In genomic region chr7:143038174-143038931, GRCm38 (mm10) we compare ENCODE assay signal across 18 mouse cellular contexts. TPM values are rescaled to one million over a fixed set of nuclear protein-coding genes. Genes with fewer than 3 reads are reported as not detected.
DNase-seq lines count a peak whose midpoint lies in the region; ATAC-seq and TF ChIP-seq lines count a peak whose summit lies in the region.
"Had no signal": no experiment of that assay in that cellular context is flagged by ENCODE, and none has a peak within 500 bp of the region (broad histone marks: within the 10 kb centered on the region; RNA-seq: fewer than 3 reads in every experiment).

No protein-coding gene starts in this region.

- peak overlapping the region; percentile 96 for H3K27ac ChIP-seq in spleen, adult 2 months (ENCODE audit: insufficient read depth, low read length)
- H3K27ac ChIP-seq in MEL (ENCODE audit: control insufficient read depth, low read depth, low read length) = peak overlapping the region; percentile 72
- H3K27ac ChIP-seq in small intestine, adult 2 months (ENCODE audit: insufficient read depth, low read depth, low read length) = 0 out of 2 replicates have a peak overlapping the region, but pooled peaks have one; percentile 53
- no peak overlapping the region for H3K27ac ChIP-seq in intestine, embryonic 15.5 days
- H3K27ac ChIP-seq: forebrain, embryonic 15.5 days; lung, embryonic 15.5 days; midbrain, embryonic 15.5 days; neural tube, embryonic 12.5 days had no signal

- H3K4me3 ChIP-seq in spleen, adult 2 months (ENCODE audit: extremely low read depth, insufficient read depth, insufficient read length) = no peak overlapping the region
- no peak overlapping the region for H3K4me3 ChIP-seq in MEL (ENCODE audit: control insufficient read depth in 1 of 2, insufficient read depth in 1 of 2, low read depth in 2 of 2, low read length in 2 of 2)
- H3K4me3 ChIP-seq in small intestine, adult 2 months (ENCODE audit: low read depth, low read length) = no peak overlapping the region
- no peak overlapping the region for H3K4me3 ChIP-seq in intestine, embryonic 15.5 days (replicated peaks)
- H3K4me3 ChIP-seq: forebrain, embryonic 15.5 days; lung, embryonic 15.5 days; midbrain, embryonic 15.5 days; neural tube, embryonic 12.5 days had no signal

- ATAC-seq in inflammation-experienced regulatory T-cells, adult 6 months = peak; percentile 43
- ATAC-seq in intestine, embryonic 15.5 days = no peak
- ATAC-seq: forebrain, embryonic 15.5 days; midbrain, embryonic 15.5 days had no signal

- no peaks in the 10 kb centered on the region for H3K79me2 ChIP-seq in MEL (ENCODE audit: control insufficient read depth, insufficient read depth, low read length, poor library complexity)

- 51% methylated on average over 3 of the region's 3 CpGs for WGBS in spleen, adult 2 months
- 93% methylated on average over 3 of the region's 3 CpGs for WGBS in small intestine, adult 2 months
- 89% methylated on average over 3 of the region's 3 CpGs for WGBS in intestine, embryonic 15.5 days

- H3K27me3 ChIP-seq in spleen, adult 2 months (ENCODE audit: control insufficient read depth, insufficient read depth, low read length) = no peaks in the 10 kb centered on the region
- no peaks in the 10 kb centered on the region for H3K27me3 ChIP-seq in MEL (ENCODE audit: control insufficient read depth in 1 of 2, insufficient read depth in 2 of 2, low read length in 2 of 2)
- 0 out of 2 replicates have a peak, but pooled peaks cover 4% of the 10 kb centered on the region for H3K27me3 ChIP-seq in small intestine, adult 2 months (ENCODE audit: control insufficient read depth, insufficient read depth, low read length)
- peaks cover 14% of the 10 kb centered on the region for H3K27me3 ChIP-seq in intestine, embryonic 15.5 days (replicated peaks)
- H3K27me3 ChIP-seq: forebrain, embryonic 15.5 days; lung, embryonic 15.5 days; midbrain, embryonic 15.5 days; neural tube, embryonic 12.5 days had no signal

- no peak for TF ChIP-seq POLR2A in spleen, adult 2 months (IDR thresholded peaks at IDR 0.05; ENCODE audit: low read depth, low read length)
- TF ChIP-seq POLR2A in MEL (IDR thresholded peaks at IDR 0.05; ENCODE audit: control insufficient read depth in 1 of 2, insufficient read depth in 1 of 2, low read depth in 1 of 2, low read length in 2 of 2, poor library complexity in 1 of 2) = no peak
- TF ChIP-seq POLR2A in small intestine, adult 2 months (IDR thresholded peaks at IDR 0.05; ENCODE audit: low read depth, low read length) = no peak

- no peaks in the 10 kb centered on the region for H3K9me3 ChIP-seq in MEL (replicated peaks; ENCODE audit: insufficient read depth, low read length)
- H3K9me3 ChIP-seq in intestine, embryonic 15.5 days = no peaks in the 10 kb centered on the region
- H3K9me3 ChIP-seq: forebrain, embryonic 15.5 days; lung, embryonic 15.5 days; midbrain, embryonic 15.5 days; neural tube, embryonic 12.5 days had no signal

- peak in 1 of 2 experiments; percentile 38; a peak in 2 of 4 replicates for TF ChIP-seq EP300 in MEL (IDR thresholded peaks at IDR 0.05; ENCODE audit: low read depth in 1 of 2, low read length in 2 of 2)

- no peak for TF ChIP-seq CTCF in spleen, adult 2 months (IDR thresholded peaks at IDR 0.05; ENCODE audit: extremely low read depth, insufficient read depth, insufficient read length, insufficient replicate concordance)
- no peak for TF ChIP-seq CTCF in MEL (IDR thresholded peaks at IDR 0.05 in 2 of 3, conservative IDR thresholded peaks at IDR 0.05 in 1 of 3; ENCODE audit: control insufficient read depth in 1 of 3, insufficient read depth in 1 of 3, low read depth in 2 of 3, low read length in 3 of 3, poor library complexity in 1 of 3, severe bottlenecking in 1 of 3)
- no peak for TF ChIP-seq CTCF in small intestine, adult 2 months (IDR thresholded peaks at IDR 0.05; ENCODE audit: extremely low read depth, insufficient read length, insufficient replicate concordance, low read depth, low read length)

- peak; percentile 67 to 77 for DNase-seq in spleen, adult 2 months (ENCODE audit: low read depth in 1 of 2, low spot score in 2 of 2)
- DNase-seq in spleen, postnatal 14 days (ENCODE audit: low spot score in 2 of 2) = no peak
- DNase-seq in MEL (ENCODE audit: low read depth, low spot score) = peak; percentile 88
- DNase-seq in gastrocnemius, adult 18-20 months (ENCODE audit: low spot score) = no peak
- DNase-seq in adrenal gland, postnatal 10 days = no peak
- DNase-seq: adrenal gland, adult 8-10 months; cerebellum, postnatal 14 days; thymus, postnatal 36 days had no signal

- peak overlapping the region; percentile 5; the same call in 1 of the 2 replicates for H3K9ac ChIP-seq in MEL (ENCODE audit: control insufficient read depth, low read depth, low read length, poor library complexity, severe bottlenecking)
- H3K9ac ChIP-seq in intestine, embryonic 15.5 days = no peak overlapping the region
- H3K9ac ChIP-seq: forebrain, embryonic 15.5 days; lung, embryonic 15.5 days; midbrain, embryonic 15.5 days; neural tube, embryonic 12.5 days had no signal

- no peak overlapping the region for H3K4me2 ChIP-seq in intestine, embryonic 15.5 days (replicated peaks)
- H3K4me2 ChIP-seq: forebrain, embryonic 15.5 days; lung, embryonic 15.5 days; midbrain, embryonic 15.5 days; neural tube, embryonic 12.5 days had no signal

- peaks cover 32% of the 10 kb centered on the region; the same call in 1 of the 2 replicates for H3K4me1 ChIP-seq in spleen, adult 2 months (ENCODE audit: control insufficient read depth, insufficient read depth, insufficient read length)
- H3K4me1 ChIP-seq in MEL (ENCODE audit: control insufficient read depth in 1 of 2, insufficient read depth in 2 of 2, low read length in 2 of 2) = peaks cover 51 to 68% of the 10 kb centered on the region in 2 experiments
- peaks cover 3% of the 10 kb centered on the region; the same call in 1 of the 2 replicates for H3K4me1 ChIP-seq in small intestine, adult 2 months (ENCODE audit: control insufficient read depth, insufficient read depth, insufficient read length, low read length)
- H3K4me1 ChIP-seq in intestine, embryonic 15.5 days (replicated peaks) = peaks cover 13% of the 10 kb centered on the region
- H3K4me1 ChIP-seq: forebrain, embryonic 15.5 days; midbrain, embryonic 15.5 days; neural tube, embryonic 12.5 days had no signal

- TF ChIP-seq RAD21 in MEL (IDR thresholded peaks at IDR 0.05; ENCODE audit: low read depth, low read length) = no peak

- no peaks in the 10 kb centered on the region for H3K36me3 ChIP-seq in spleen, adult 2 months (ENCODE audit: control insufficient read depth, insufficient read depth, low read length)
- peaks cover 0 to 56% of the 10 kb centered on the region in 2 experiments; a peak in 2 of 4 replicates for H3K36me3 ChIP-seq in MEL (ENCODE audit: control insufficient read depth in 1 of 2, insufficient read depth in 2 of 2, low read length in 2 of 2)
- H3K36me3 ChIP-seq in small intestine, adult 2 months (ENCODE audit: control insufficient read depth, insufficient read depth, low read length) = no peaks in the 10 kb centered on the region
- no peaks in the 10 kb centered on the region for H3K36me3 ChIP-seq in intestine, embryonic 15.5 days
- H3K36me3 ChIP-seq: lung, embryonic 15.5 days; midbrain, embryonic 15.5 days; neural tube, embryonic 12.5 days had no signal

RNA-seq across cellular contexts. Expression of gene Cd81, which starts 14.2 kb away (rescaled TPM):
- 300 and 352 TPM in 2 replicates for polyA plus RNA-seq in spleen, adult 2 months (2012; rRNA removed)
- total RNA-seq in MEL (2012; rRNA removed) = 86.8 and 105 TPM in 2 replicates
- 100 to 1,000 TPM in 1 of 2 experiments, not detected in 1; 133 TPM for polyA plus RNA-seq in MEL (2012; ENCODE audit: insufficient read depth in 1 of 2, insufficient read length in 2 of 2, low read depth in 1 of 2, low replicate concordance in 2 of 2, missing spikeins in 1 of 2)
- 100 to 1,000 TPM; 237 to 292 (median 262) TPM for polyA plus RNA-seq in inflammation-experienced regulatory T-cells, adult 6 months (2017; shearing (Covaris generic))
- polyA plus RNA-seq in small intestine, adult 2 months (2012; rRNA removed) = 206 and 227 TPM in 2 replicates
- total RNA-seq in gastrocnemius, adult 18-20 months (2021) = 100 to 1,000 TPM in 1 of 2 experiments, 10 to 100 TPM in 1; 97.2 to 115 TPM
- polyA plus RNA-seq in intestine, embryonic 15.5 days (2015; fragmentation: Nextera tagmentation; extraction: Ambion mirVana) = 411 and 413 TPM in 2 replicates
- 100 to 1,000 TPM; 499 to 511 TPM for total RNA-seq in adrenal gland, postnatal 10 days (2021)

RNA-seq across cellular contexts. Expression of gene Tssc4, which starts 30.7 kb away (rescaled TPM):
- polyA plus RNA-seq in spleen, adult 2 months (2012; rRNA removed) = 62.9 and 85.0 TPM in 2 replicates
- 63.9 and 76.9 TPM in 2 replicates for total RNA-seq in MEL (2012; rRNA removed)
- 10 to 100 TPM in 1 of 2 experiments, not detected in 1; 75.6 TPM for polyA plus RNA-seq in MEL (2012; ENCODE audit: insufficient read depth in 1 of 2, insufficient read length in 2 of 2, low read depth in 1 of 2, low replicate concordance in 2 of 2, missing spikeins in 1 of 2)
- polyA plus RNA-seq in inflammation-experienced regulatory T-cells, adult 6 months (2017; shearing (Covaris generic)) = 10 to 100 TPM; 35.5 to 40.4 (median 37.4) TPM
- polyA plus RNA-seq in small intestine, adult 2 months (2012; rRNA removed) = 46.9 and 60.0 TPM in 2 replicates
- 1 to 10 TPM; 6.7 to 8.0 TPM for total RNA-seq in gastrocnemius, adult 18-20 months (2021)
- polyA plus RNA-seq in intestine, embryonic 15.5 days (2015; fragmentation: Nextera tagmentation; extraction: Ambion mirVana) = 76.0 and 76.2 TPM in 2 replicates
- 10 to 100 TPM; 26.9 to 31.2 TPM for total RNA-seq in adrenal gland, postnatal 10 days (2021)

RNA-seq across cellular contexts. Expression of gene Tspan32, which starts 33.5 kb away (rescaled TPM):
- polyA plus RNA-seq in spleen, adult 2 months (2012; rRNA removed) = 82.8 and 89.4 TPM in 2 replicates
- total RNA-seq in MEL (2012; rRNA removed) = 159 and 205 TPM in 2 replicates
- polyA plus RNA-seq in MEL (2012; ENCODE audit: insufficient read depth in 1 of 2, insufficient read length in 2 of 2, low read depth in 1 of 2, low replicate concordance in 2 of 2, missing spikeins in 1 of 2) = 100 to 1,000 TPM in 1 of 2 experiments, 10 to 100 TPM in 1; 53.5 to 212 TPM
- 100 to 1,000 TPM; 280 to 663 (median 591) TPM for polyA plus RNA-seq in inflammation-experienced regulatory T-cells, adult 6 months (2017; shearing (Covaris generic))
- 2.1 and 3.5 TPM in 2 replicates for polyA plus RNA-seq in small intestine, adult 2 months (2012; rRNA removed)
- under 1 TPM in 1 of 2 experiments, not detected in 1; 0.40 TPM for total RNA-seq in gastrocnemius, adult 18-20 months (2021)
- 2.2 and 2.8 TPM in 2 replicates for polyA plus RNA-seq in intestine, embryonic 15.5 days (2015; fragmentation: Nextera tagmentation; extraction: Ambion mirVana)
- total RNA-seq in adrenal gland, postnatal 10 days (2021) = 1 to 10 TPM; 2.2 to 3.4 TPM

RNA-seq across cellular contexts. Expression of gene Trpm5, which starts 56.1 kb away (rescaled TPM):
- 0.66 and 0.95 TPM in 2 replicates for polyA plus RNA-seq in spleen, adult 2 months (2012; rRNA removed)
- total RNA-seq in MEL (2012; rRNA removed) = 1.5 and 1.7 TPM in 2 replicates
- polyA plus RNA-seq in MEL (2012; ENCODE audit: insufficient read depth in 1 of 2, insufficient read length in 2 of 2, low read depth in 1 of 2, low replicate concordance in 2 of 2, missing spikeins in 1 of 2) = 1 to 10 TPM in 1 of 2 experiments, not detected in 1; 1.9 TPM
- polyA plus RNA-seq in inflammation-experienced regulatory T-cells, adult 6 months (2017; shearing (Covaris generic)) = under 1 TPM in 1 of 3 experiments, not detected in 2; 0.68 TPM
- 11.9 and 13.1 TPM in 2 replicates for polyA plus RNA-seq in small intestine, adult 2 months (2012; rRNA removed)
- total RNA-seq in gastrocnemius, adult 18-20 months (2021) = not detected
- polyA plus RNA-seq in intestine, embryonic 15.5 days (2015; fragmentation: Nextera tagmentation; extraction: Ambion mirVana) = 8.2 and 9.8 TPM in 2 replicates
- 1 to 10 TPM in 1 of 2 experiments, under 1 TPM in 1; 0.99 to 1.0 TPM for total RNA-seq in adrenal gland, postnatal 10 days (2021)
- total RNA-seq: gastrocnemius, adult 8-10 months; heart, postnatal 25 days; left cerebral cortex, adult 18-20 months had no signal

Comparison
In these comparisons a context has a peak if more than half of its experiments do, and no peak if none do; other contexts are left out.
1. DNase-seq: peak in spleen, adult 2 months (2 of 2) and MEL (single experiment); none in spleen, postnatal 14 days (0 of 2), gastrocnemius, adult 18-20 months (single experiment) and adrenal gland, postnatal 10 days (single experiment).
2. RNA of gene Tspan32, which starts 33.5 kb away (polyA plus RNA-seq): 280 to 663 TPM in inflammation-experienced regulatory T-cells, adult 6 months, 53.5 to 212 TPM in MEL and 82.8 to 89.4 TPM in spleen, adult 2 months; 2.1 to 3.5 TPM in small intestine, adult 2 months and 2.2 to 2.8 TPM in intestine, embryonic 15.5 days; every median in the first group is over 10 times any median in the second.